ENCODE assay signal across 26 mouse cellular contexts in the genomic region with DNA sequence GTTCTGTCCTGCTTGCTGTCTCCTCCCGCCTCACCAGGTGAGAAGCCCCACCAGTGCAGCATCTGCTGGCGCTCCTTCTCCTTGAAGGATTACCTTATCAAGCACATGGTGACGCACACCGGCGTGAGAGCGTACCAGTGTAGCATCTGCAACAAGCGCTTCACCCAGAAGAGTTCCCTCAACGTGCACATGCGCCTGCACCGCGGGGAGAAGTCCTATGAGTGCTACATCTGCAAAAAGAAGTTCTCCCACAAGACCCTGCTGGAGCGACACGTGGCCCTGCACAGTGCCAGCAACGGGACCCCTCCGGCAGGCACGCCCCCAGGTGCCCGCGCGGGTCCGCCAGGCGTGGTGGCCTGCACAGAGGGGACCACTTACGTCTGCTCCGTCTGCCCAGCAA. TPM values are rescaled to one million over a fixed set of nuclear protein-coding genes. Genes with fewer than 3 reads are reported as not detected.
A peak's percentile ranks its signal among the peaks of the same experiment; 100 is the strongest.
DNase-seq lines count a peak whose midpoint lies in the region; ATAC-seq and TF ChIP-seq lines count a peak whose summit lies in the region.
"Had no signal": no experiment of that assay in that cellular context is flagged by ENCODE, and none has a peak within 500 bp of the region (broad histone marks: within the 10 kb centered on the region; RNA-seq: fewer than 3 reads in every experiment).

No protein-coding gene starts in this region.

- no peaks in the 10 kb centered on the region for H3K27me3 ChIP-seq in forebrain, embryonic 15.5 days
- no peaks in the 10 kb centered on the region for H3K27me3 ChIP-seq in forebrain, embryonic 16.5 days (replicated peaks; ENCODE audit: control insufficient read depth, insufficient read depth, low read length)
- H3K27me3 ChIP-seq in testis, adult 2 months (ENCODE audit: control insufficient read depth, insufficient read depth, low read length) = no peaks in the 10 kb centered on the region
- H3K27me3 ChIP-seq: limb, embryonic 12.5 days; liver, embryonic 12.5 days; megakaryocyte, embryonic 14.5 days; midbrain, embryonic 15.5 days had no signal

- no peak overlapping the region for H3K4me3 ChIP-seq in forebrain, embryonic 15.5 days
- no peak overlapping the region for H3K4me3 ChIP-seq in forebrain, embryonic 16.5 days (replicated peaks; ENCODE audit: low read length)
- peak overlapping the region; percentile 26; the same call in 1 of the 2 replicates for H3K4me3 ChIP-seq in testis, adult 2 months (ENCODE audit: control insufficient read depth, low read depth, low read length)
- H3K4me3 ChIP-seq: heart, embryonic 10.5 days; limb, embryonic 12.5 days; liver, embryonic 12.5 days; megakaryocyte, embryonic 14.5 days; midbrain, embryonic 15.5 days had no signal

- no peaks in the 10 kb centered on the region for H3K9me3 ChIP-seq in forebrain, embryonic 15.5 days
- no peaks in the 10 kb centered on the region for H3K9me3 ChIP-seq in forebrain, embryonic 16.5 days (ENCODE audit: control insufficient read depth, low read length)
- H3K9me3 ChIP-seq: heart, embryonic 10.5 days; limb, embryonic 12.5 days; liver, embryonic 12.5 days; midbrain, embryonic 15.5 days had no signal

- 92% methylated on average over 23 of the region's 23 CpGs for WGBS in forebrain, embryonic 15.5 days
- WGBS in forebrain, embryonic 16.5 days = 92% methylated on average over 23 of the region's 23 CpGs

- TF ChIP-seq POLR2A in testis, adult 2 months (IDR thresholded peaks at IDR 0.05; ENCODE audit: control insufficient read depth, low read depth, low read length) = no peak

- peaks cover 24% of the 10 kb centered on the region for H3K4me1 ChIP-seq in forebrain, embryonic 15.5 days
- peaks cover 13% of the 10 kb centered on the region for H3K4me1 ChIP-seq in forebrain, embryonic 16.5 days (replicated peaks; ENCODE audit: control insufficient read depth, insufficient read depth, low read length)
- no peaks in the 10 kb centered on the region for H3K4me1 ChIP-seq in testis, adult 2 months (ENCODE audit: control insufficient read depth, insufficient read depth, low read length)
- H3K4me1 ChIP-seq: liver, embryonic 12.5 days; megakaryocyte, embryonic 14.5 days had no signal

- no peak for DNase-seq in testis, postnatal 10 days (ENCODE audit: low spot score)
- DNase-seq in R1 (ENCODE audit: low read depth, low spot score) = peak; percentile 31
- no peak for DNase-seq in adrenal gland, adult 2 months
- DNase-seq: adrenal gland, adult 8-10 months; cerebellum, adult 9-11 months; embryo, embryonic 11 days; forebrain, postnatal 0 days; gastrocnemius, postnatal 36 days; kidney, adult 8-10 months; kidney, postnatal 25 days; layer of hippocampus, adult 9-11 months; lung, adult 2 months; right cerebral cortex, postnatal 4 days had no signal

- ATAC-seq in forebrain, embryonic 15.5 days (replicated peaks) = no peak
- no peak for ATAC-seq in forebrain, embryonic 16.5 days
- ATAC-seq in activated CD4-positive, CD25-positive, alpha-beta regulatory T cell, adult 4 months = no peak
- ATAC-seq: forebrain, postnatal 0 days; liver, embryonic 12.5 days; midbrain, embryonic 15.5 days had no signal

- no peak for TF ChIP-seq CTCF in testis, adult 2 months (IDR thresholded peaks at IDR 0.05; ENCODE audit: control insufficient read depth, insufficient read depth, insufficient replicate concordance, low read depth, low read length)

- H3K36me3 ChIP-seq in forebrain, embryonic 15.5 days = peaks cover 18% of the 10 kb centered on the region
- H3K36me3 ChIP-seq in forebrain, embryonic 16.5 days (ENCODE audit: control insufficient read depth, insufficient read depth) = no peaks in the 10 kb centered on the region
- no peaks in the 10 kb centered on the region for H3K36me3 ChIP-seq in testis, adult 2 months (ENCODE audit: control insufficient read depth, insufficient read depth, low read length)
- H3K36me3 ChIP-seq: limb, embryonic 12.5 days; liver, embryonic 12.5 days had no signal

- H3K4me2 ChIP-seq in forebrain, embryonic 15.5 days (replicated peaks) = no peak overlapping the region
- no peak overlapping the region for H3K4me2 ChIP-seq in forebrain, embryonic 16.5 days (ENCODE audit: low read length)
- H3K4me2 ChIP-seq: limb, embryonic 12.5 days; liver, embryonic 12.5 days; midbrain, embryonic 15.5 days had no signal

- H3K27ac ChIP-seq in forebrain, embryonic 15.5 days (replicated peaks) = 0 out of 2 replicates have a peak overlapping the region, but pooled peaks have one; percentile 10
- no peak overlapping the region for H3K27ac ChIP-seq in forebrain, embryonic 16.5 days (ENCODE audit: low read length)
- no peak overlapping the region for H3K27ac ChIP-seq in testis, adult 2 months (ENCODE audit: control insufficient read depth, insufficient read depth, low read depth, low read length)
- H3K27ac ChIP-seq: heart, embryonic 10.5 days; limb, embryonic 12.5 days; liver, embryonic 12.5 days; midbrain, embryonic 15.5 days had no signal

- no peak overlapping the region for H3K9ac ChIP-seq in forebrain, embryonic 15.5 days (replicated peaks)
- no peak overlapping the region for H3K9ac ChIP-seq in forebrain, embryonic 16.5 days (replicated peaks; ENCODE audit: low read depth, low read length)
- H3K9ac ChIP-seq: forebrain, postnatal 0 days; limb, embryonic 12.5 days; liver, embryonic 12.5 days; midbrain, embryonic 15.5 days had no signal

RNA-seq across cellular contexts. Expression of gene Tigit, which starts 45.7 kb away (rescaled TPM):
- polyA plus RNA-seq in forebrain, embryonic 15.5 days (2015; fragmentation: Nextera tagmentation; extraction: Ambion mirVana) = 0.20 TPM in 1 of 2 replicates, not detected in the other
- not detected in 2 replicates for polyA plus RNA-seq in forebrain, embryonic 16.5 days (2015; fragmentation: Nextera tagmentation; extraction: Ambion mirVana)
- 0.12 TPM in 1 of 2 replicates, not detected in the other for polyA plus RNA-seq in testis, adult 2 months (2012; rRNA removed)
- under 1 TPM in 1 of 2 experiments, not detected in 1; 0.32 TPM for total RNA-seq in adrenal gland, adult 2 months (2021)
- polyA plus RNA-seq in adrenal gland, adult 2 months (2012; rRNA removed) = 0.18 and 0.20 TPM in 2 replicates
- 100 to 1,000 TPM; 390 to 542 TPM for polyA plus RNA-seq in activated CD4-positive, CD25-positive, alpha-beta regulatory T cell, adult 4 months (2017; shearing (Covaris generic))
- total RNA-seq: forebrain, postnatal 0 days; gastrocnemius, postnatal 36 days; left cerebral cortex, adult 8-10 months had no signal
- polyA plus RNA-seq: heart, embryonic 10.5 days; heart, postnatal 0 days; hindbrain, embryonic 11.5 days; limb, embryonic 12.5 days; liver, embryonic 12.5 days; midbrain, embryonic 15.5 days; stomach, embryonic 16.5 days had no signal

Comparison
In these comparisons a context has a peak if more than half of its experiments do, and no peak if none do; other contexts are left out.
1. RNA of gene Tigit, which starts 45.7 kb away (polyA plus RNA-seq): 390 to 542 TPM in activated CD4-positive, CD25-positive, alpha-beta regulatory T cell, adult 4 months; 0.18 to 0.20 TPM in adrenal gland, adult 2 months, not detected in forebrain, embryonic 16.5 days, 0.20 TPM in forebrain, embryonic 15.5 days and 0.12 TPM in testis, adult 2 months; every median in the first group is over 100 times any median in the second.